ENCODE assay signal across 25 mouse cellular contexts in the genomic region with DNA sequence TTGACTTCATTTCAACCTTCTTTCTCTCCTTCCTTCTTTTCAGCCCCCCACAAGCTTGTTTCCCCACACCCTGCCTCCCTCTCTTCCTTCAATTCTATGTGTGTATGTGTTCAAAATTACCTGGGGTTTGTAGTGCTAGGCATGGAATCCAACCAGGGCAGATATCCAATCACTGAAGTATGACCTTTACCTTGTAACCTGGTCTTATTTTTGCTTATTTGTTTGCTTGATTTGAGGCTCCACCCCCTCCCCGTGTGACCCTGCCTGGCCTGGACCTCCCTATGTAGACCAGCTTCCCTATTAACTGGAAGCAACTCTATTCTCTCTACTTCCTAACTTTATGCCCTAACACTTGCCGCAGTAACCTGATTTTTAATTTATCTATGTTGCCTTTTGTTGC. TPM values are rescaled to one million over a fixed set of nuclear protein-coding genes. Genes with fewer than 3 reads are reported as not detected.
DNase-seq lines count a peak whose midpoint lies in the region; ATAC-seq and TF ChIP-seq lines count a peak whose summit lies in the region.
"Had no signal": no experiment of that assay in that cellular context is flagged by ENCODE, and none has a peak within 500 bp of the region (broad histone marks: within the 10 kb centered on the region; RNA-seq: fewer than 3 reads in every experiment).

No protein-coding gene starts in this region.

- TF ChIP-seq CTCF in kidney, adult 2 months (conservative IDR thresholded peaks at IDR 0.05; ENCODE audit: insufficient read depth, insufficient read length, low read depth, low read length): no peak
- no peak for TF ChIP-seq CTCF in liver, adult 2 months (IDR thresholded peaks at IDR 0.05; ENCODE audit: low read depth, low read length)

- no peaks in the 10 kb centered on the region for H3K9me3 ChIP-seq in kidney, embryonic 15.5 days (replicated peaks)
- no peaks in the 10 kb centered on the region for H3K9me3 ChIP-seq in liver, embryonic 11.5 days (ENCODE audit: control insufficient read depth, low read length)
- H3K9me3 ChIP-seq: embryonic facial prominence, embryonic 13.5 days; embryonic facial prominence, embryonic 15.5 days; forebrain, embryonic 10.5 days; forebrain, embryonic 12.5 days had no signal

- ATAC-seq in kidney, embryonic 15.5 days (replicated peaks; ENCODE audit: low FRiP score): no peak
- ATAC-seq in liver, embryonic 11.5 days (replicated peaks; ENCODE audit: low FRiP score): no peak
- ATAC-seq: CD4-positive, CD25-positive, alpha-beta regulatory T cell, adult 4 months; forebrain, embryonic 14.5 days; forebrain, embryonic 16.5 days had no signal

- H3K9ac ChIP-seq in kidney, embryonic 15.5 days: no peak overlapping the region
- H3K9ac ChIP-seq in liver, adult 2 months (ENCODE audit: low read depth, low read length): no peak overlapping the region
- H3K9ac ChIP-seq in liver, embryonic 11.5 days (ENCODE audit: low read depth, low read length): no peak overlapping the region
- H3K9ac ChIP-seq: embryonic facial prominence, embryonic 13.5 days; embryonic facial prominence, embryonic 15.5 days; forebrain, embryonic 12.5 days had no signal

- H3K4me3 ChIP-seq in kidney, adult 2 months (ENCODE audit: insufficient read depth, low read depth, low read length): no peak overlapping the region
- H3K4me3 ChIP-seq in kidney, embryonic 15.5 days (replicated peaks): no peak overlapping the region
- no peak overlapping the region for H3K4me3 ChIP-seq in liver, adult 2 months (ENCODE audit: insufficient read depth, low read depth, low read length)
- H3K4me3 ChIP-seq in liver, embryonic 11.5 days (ENCODE audit: low read depth, low read length): no peak overlapping the region
- H3K4me3 ChIP-seq: embryonic facial prominence, embryonic 13.5 days; embryonic facial prominence, embryonic 15.5 days; erythroblast, embryonic 14.5 days; forebrain, embryonic 10.5 days; forebrain, embryonic 12.5 days had no signal

- no peaks in the 10 kb centered on the region; the same call in 1 of the 2 replicates for H3K79me2 ChIP-seq in liver, adult 2 months (ENCODE audit: control insufficient read depth, insufficient read depth, low read length)

- no peak overlapping the region for H3K27ac ChIP-seq in kidney, adult 2 months (ENCODE audit: insufficient read depth, low read depth, low read length)
- no peak overlapping the region for H3K27ac ChIP-seq in kidney, embryonic 15.5 days
- H3K27ac ChIP-seq in liver, adult 2 months (replicated peaks; ENCODE audit: insufficient read depth, low read depth, low read length): peak overlapping the region; percentile 48; the same call in 1 of the 2 replicates
- no peak overlapping the region for H3K27ac ChIP-seq in liver, embryonic 11.5 days (ENCODE audit: low read depth, low read length)
- H3K27ac ChIP-seq: embryonic facial prominence, embryonic 13.5 days; embryonic facial prominence, embryonic 15.5 days; forebrain, embryonic 10.5 days; forebrain, embryonic 12.5 days had no signal

- H3K36me3 ChIP-seq in kidney, adult 2 months (ENCODE audit: control insufficient read depth, insufficient read depth, low read length): no peaks in the 10 kb centered on the region
- no peaks in the 10 kb centered on the region for H3K36me3 ChIP-seq in kidney, embryonic 15.5 days
- no peaks in the 10 kb centered on the region for H3K36me3 ChIP-seq in liver, adult 2 months (ENCODE audit: control insufficient read depth, insufficient read depth, low read length)
- no peaks in the 10 kb centered on the region for H3K36me3 ChIP-seq in liver, embryonic 11.5 days (ENCODE audit: control insufficient read depth, insufficient read depth, low read length)
- H3K36me3 ChIP-seq: embryonic facial prominence, embryonic 13.5 days; embryonic facial prominence, embryonic 15.5 days; forebrain, embryonic 10.5 days; forebrain, embryonic 12.5 days; G1E had no signal

- TF ChIP-seq POLR2A in kidney, adult 2 months (IDR thresholded peaks at IDR 0.05; ENCODE audit: low read depth, low read length): no peak
- TF ChIP-seq POLR2A in liver, adult 2 months (IDR thresholded peaks at IDR 0.05; ENCODE audit: extremely low read depth, insufficient read depth, low read length): no peak

- H3K4me2 ChIP-seq in kidney, embryonic 15.5 days: no peak overlapping the region
- H3K4me2 ChIP-seq in liver, embryonic 11.5 days: no peak overlapping the region
- H3K4me2 ChIP-seq: embryonic facial prominence, embryonic 13.5 days; embryonic facial prominence, embryonic 15.5 days; forebrain, embryonic 12.5 days had no signal

- no peaks in the 10 kb centered on the region for H3K27me3 ChIP-seq in kidney, adult 2 months (replicated peaks; ENCODE audit: control insufficient read depth, insufficient read depth, low read length)
- H3K27me3 ChIP-seq in kidney, embryonic 15.5 days: no peaks in the 10 kb centered on the region
- no peaks in the 10 kb centered on the region for H3K27me3 ChIP-seq in liver, adult 2 months (ENCODE audit: control insufficient read depth, insufficient read depth, low read length)
- no peaks in the 10 kb centered on the region for H3K27me3 ChIP-seq in liver, embryonic 11.5 days (replicated peaks; ENCODE audit: control insufficient read depth, insufficient read depth, low read length)
- H3K27me3 ChIP-seq: embryonic facial prominence, embryonic 13.5 days; embryonic facial prominence, embryonic 15.5 days had no signal

- peaks cover 6% of the 10 kb centered on the region for H3K4me1 ChIP-seq in kidney, adult 2 months (ENCODE audit: control insufficient read depth, insufficient read depth, low read length)
- H3K4me1 ChIP-seq in kidney, embryonic 15.5 days: peaks cover 10% of the 10 kb centered on the region
- H3K4me1 ChIP-seq in liver, adult 2 months (ENCODE audit: control insufficient read depth, insufficient read depth, low read length): peaks cover 24% of the 10 kb centered on the region
- peaks cover 8% of the 10 kb centered on the region; the same call in 1 of the 2 replicates for H3K4me1 ChIP-seq in liver, embryonic 11.5 days (replicated peaks; ENCODE audit: control insufficient read depth, insufficient read depth, low read length)

- 69% methylated on average over 2 of the region's 2 CpGs for WGBS in kidney, adult 2 months
- 82% methylated on average over 2 of the region's 2 CpGs for WGBS in kidney, embryonic 15.5 days
- WGBS in liver, adult 2 months: 49% methylated on average over 2 of the region's 2 CpGs
- 70% methylated on average over 2 of the region's 2 CpGs for WGBS in liver, embryonic 11.5 days

- DNase-seq in kidney, adult 2 months: peak; percentile 37
- DNase-seq in liver, adult 2 months (ENCODE audit: extremely low read depth, low read depth, low spot score): peak; percentile 82
- DNase-seq in liver, embryonic 11.5 days (ENCODE audit: low spot score): no peak
- no peak for DNase-seq in c-Kit-positive CD71-positive TER-119-positive erythroid progenitor cells, embryonic 14.5 days (ENCODE audit: low spot score)
- DNase-seq: adrenal gland, adult 2 months; adrenal gland, postnatal 10 days; adrenal gland, postnatal 25 days; B cell, adult 2 months; cerebellum, adult 11 months; cerebellum, adult 18-20 months; cerebellum, adult 8-10 months; cerebellum, adult 9-11 months; cerebellum, postnatal 14 days; cerebellum, postnatal 36 days; embryo, embryonic 11 days had no signal

RNA-seq across cellular contexts. Expression of gene Pank1, which starts 3.2 kb away (rescaled TPM):
- 8.7 and 14.3 TPM in 2 replicates for polyA plus RNA-seq in kidney, adult 2 months (2012; rRNA removed)
- 7.3 and 8.1 TPM in 2 replicates for polyA plus RNA-seq in kidney, embryonic 15.5 days (2015; fragmentation: Nextera tagmentation; extraction: Ambion mirVana)
- 196 and 259 TPM in 2 replicates for total RNA-seq in liver, adult 2 months (2014; rRNA removed)
- 14.1 and 18.8 TPM in 2 replicates for polyA plus RNA-seq in liver, adult 2 months (2012; rRNA removed)
- 7.8 and 8.7 TPM in 2 replicates for polyA plus RNA-seq in liver, embryonic 11.5 days (2014; fragmentation: Nextera tagmentation; extraction: Ambion mirVana)
- polyA plus RNA-seq: erythroblast, embryonic 14.5 days had no signal

RNA-seq across cellular contexts. Expression of gene Kif20b, which starts 39.7 kb away (rescaled TPM):
- 0.07 and 0.30 TPM in 2 replicates for polyA plus RNA-seq in kidney, adult 2 months (2012; rRNA removed)
- polyA plus RNA-seq in kidney, embryonic 15.5 days (2015; fragmentation: Nextera tagmentation; extraction: Ambion mirVana): 65.8 and 68.8 TPM in 2 replicates
- total RNA-seq in liver, adult 2 months (2014; rRNA removed): 0.65 and 0.94 TPM in 2 replicates
- not detected in 2 replicates for polyA plus RNA-seq in liver, adult 2 months (2012; rRNA removed)
- polyA plus RNA-seq in liver, embryonic 11.5 days (2014; fragmentation: Nextera tagmentation; extraction: Ambion mirVana): 54.8 and 55.0 TPM in 2 replicates
- polyA plus RNA-seq: adrenal gland, adult 2 months had no signal

Comparison
In these comparisons a context has a peak if more than half of its experiments do, and no peak if none do; other contexts are left out.
1. DNase-seq: peak in kidney, adult 2 months (single experiment) and liver, adult 2 months (single experiment); none in liver, embryonic 11.5 days (single experiment) and c-Kit-positive CD71-positive TER-119-positive erythroid progenitor cells, embryonic 14.5 days (single experiment).
2. RNA of gene Kif20b, which starts 39.7 kb away (polyA plus RNA-seq): 65.8 to 68.8 TPM in kidney, embryonic 15.5 days and 54.8 to 55.0 TPM in liver, embryonic 11.5 days; 0.07 to 0.30 TPM in kidney, adult 2 months and not detected in liver, adult 2 months; every median in the first group is over 10 times any median in the second.